Mouse (Mus musculus) liver, embryonic 14.5 days (tissue): ENCODE measurements around the gene Tmem135.

Experiments used
- CTCF ChIP-seq: IDR thresholded peaks from 2 replicates; pipeline ENCODE4 v1.5.1; 2016; ENCODE audit warnings: antibody characterized with exemption, low read depth, control low read depth
- EP300 ChIP-seq: IDR thresholded peaks from 2 replicates; pipeline ENCODE4 v1.6.1; 2016; ENCODE audit warnings: antibody characterized with exemption, low read depth

- TF ChIP-seq CTCF (no peak), EP300 (no peak)
These were observed 2.1 kb downstream of the Tmem135 start for GRCm38 (mm10) chr7:89401936-89402335.
